In the genomic region with DNA sequence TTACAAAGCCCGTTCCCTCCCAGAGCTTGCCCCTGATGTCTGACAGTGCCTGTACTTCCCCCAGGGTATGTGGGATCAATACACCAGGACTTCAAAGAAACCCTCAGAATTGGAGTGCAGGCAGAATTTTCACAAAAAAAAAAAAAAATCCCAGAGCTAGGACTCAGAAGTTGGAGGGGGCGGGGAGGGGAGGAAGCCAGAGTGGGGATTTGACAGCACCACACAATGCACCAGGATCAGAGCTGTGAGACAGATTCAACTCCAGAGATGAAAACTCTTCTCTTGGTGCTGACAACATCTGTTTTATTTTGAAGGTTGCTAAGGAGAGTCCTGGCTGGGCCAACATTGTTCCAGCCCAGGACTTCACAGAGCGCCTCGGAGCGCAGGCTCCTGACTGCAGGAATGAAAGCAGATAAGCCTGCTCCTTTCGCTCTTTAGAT, we compare ENCODE assay signal across 8 mouse cellular contexts. TPM values are rescaled to one million over a fixed set of nuclear protein-coding genes. Genes with fewer than 3 reads are reported as not detected.
A peak's percentile ranks its signal among the peaks of the same experiment; 100 is the strongest.
DNase-seq lines count a peak whose midpoint lies in the region; ATAC-seq lines count a peak whose summit lies in the region.

No protein-coding gene starts in this region.

- peak overlapping the region; percentile 62 for H3K27ac ChIP-seq in heart, embryonic 10.5 days
- H3K27ac ChIP-seq in limb, embryonic 11.5 days (replicated peaks; ENCODE audit: low read depth, low read length): no peak overlapping the region
- H3K27ac ChIP-seq in stomach, embryonic 15.5 days: peak overlapping the region; percentile 71

- peaks cover 24% of the 10 kb centered on the region for H3K36me3 ChIP-seq in heart, embryonic 10.5 days
- H3K36me3 ChIP-seq in limb, embryonic 11.5 days (ENCODE audit: control insufficient read depth, insufficient read depth, low read length): no peaks in the 10 kb centered on the region; the same call in 1 of the 2 replicates
- peaks cover 9% of the 10 kb centered on the region; the same call in 1 of the 2 replicates for H3K36me3 ChIP-seq in stomach, embryonic 15.5 days

- 0 out of 2 replicates have a peak, but pooled peaks have one; percentile 6 for ATAC-seq in limb, embryonic 11.5 days (ENCODE audit: insufficient number of reproducible peaks, low FRiP score, low TSS enrichment, low read depth)
- no peak for ATAC-seq in stomach, embryonic 15.5 days (ENCODE audit: insufficient read depth, low FRiP score, low read depth)

- DNase-seq in gastrocnemius, postnatal 14 days: peak; percentile 40
- no peak for DNase-seq in gastrocnemius, postnatal 10 days
- peak; percentile 89 for DNase-seq in heart, embryonic 10.5 days (ENCODE audit: low spot score)
- DNase-seq in limb, embryonic 11.5 days (ENCODE audit: low spot score): no peak
- no peak for DNase-seq in urinary bladder, adult 18-20 months (ENCODE audit: low spot score in 2 of 2)
- no peak for DNase-seq in thymus, postnatal 36 days
- DNase-seq in thymus, postnatal 14 days: no peak

- H3K4me1 ChIP-seq in heart, embryonic 10.5 days: peaks cover 65% of the 10 kb centered on the region
- H3K4me1 ChIP-seq in limb, embryonic 11.5 days (ENCODE audit: control insufficient read depth, insufficient read depth, low read length): peaks cover 14% of the 10 kb centered on the region
- H3K4me1 ChIP-seq in stomach, embryonic 15.5 days: peaks cover 28% of the 10 kb centered on the region; the same call in 1 of the 2 replicates

- peak overlapping the region; percentile 15; the same call in 1 of the 2 replicates for H3K4me3 ChIP-seq in heart, embryonic 10.5 days
- no peak overlapping the region for H3K4me3 ChIP-seq in limb, embryonic 11.5 days (ENCODE audit: low read depth, low read length)
- H3K4me3 ChIP-seq in stomach, embryonic 15.5 days (replicated peaks): no peak overlapping the region

- no peak overlapping the region for H3K9ac ChIP-seq in limb, embryonic 11.5 days (ENCODE audit: low read length)
- no peak overlapping the region for H3K9ac ChIP-seq in stomach, embryonic 15.5 days

- H3K4me2 ChIP-seq in limb, embryonic 11.5 days (ENCODE audit: low read depth, severe bottlenecking): no peak overlapping the region
- no peak overlapping the region for H3K4me2 ChIP-seq in stomach, embryonic 15.5 days

- intact Hi-C loops in gastrocnemius, postnatal 14 days (cut with DNase I; ENCODE audit: low total_unique reads): no loop called here

- H3K27me3 ChIP-seq in heart, embryonic 10.5 days (ENCODE audit: insufficient read depth, poor library complexity, severe bottlenecking): no peaks in the 10 kb centered on the region
- H3K27me3 ChIP-seq in limb, embryonic 11.5 days (ENCODE audit: control insufficient read depth, insufficient read depth, low read length): no peaks in the 10 kb centered on the region
- no peaks in the 10 kb centered on the region for H3K27me3 ChIP-seq in stomach, embryonic 15.5 days (replicated peaks)

- H3K9me3 ChIP-seq in heart, embryonic 10.5 days: no peaks in the 10 kb centered on the region
- H3K9me3 ChIP-seq in limb, embryonic 11.5 days (ENCODE audit: control insufficient read depth, low read length): no peaks in the 10 kb centered on the region
- H3K9me3 ChIP-seq in stomach, embryonic 15.5 days: no peaks in the 10 kb centered on the region

- 13% methylated on average over 6 of the region's 6 CpGs for WGBS in heart, embryonic 10.5 days
- WGBS in limb, embryonic 11.5 days: 56% methylated on average over 6 of the region's 6 CpGs
- WGBS in stomach, embryonic 15.5 days: 37% methylated on average over 6 of the region's 6 CpGs

RNA-seq across cellular contexts. Expression of a gene that starts 39.3 kb away (rescaled TPM):
- 10 to 100 TPM; 31.6 to 39.6 TPM for total RNA-seq in gastrocnemius, postnatal 14 days (2021)
- 10 to 100 TPM; 49.3 to 59.3 TPM for total RNA-seq in gastrocnemius, postnatal 10 days (2021)
- 4.8 and 5.6 TPM in 2 replicates for polyA plus RNA-seq in heart, embryonic 10.5 days (2016; fragmentation: Nextera tagmentation; extraction: Ambion mirVana)
- 6.4 and 6.6 TPM in 2 replicates for polyA plus RNA-seq in limb, embryonic 11.5 days (2014; fragmentation: Nextera tagmentation; extraction: Ambion mirVana)
- polyA plus RNA-seq in stomach, embryonic 15.5 days (2015; fragmentation: Nextera tagmentation; extraction: Ambion mirVana): 5.2 and 6.0 TPM in 2 replicates

RNA-seq across cellular contexts. Expression of a gene that starts 41.5 kb away (rescaled TPM):
- under 1 TPM; 0.39 to 0.55 TPM for total RNA-seq in gastrocnemius, postnatal 14 days (2021)
- total RNA-seq in gastrocnemius, postnatal 10 days (2021): 1 to 10 TPM in 1 of 2 experiments, under 1 TPM in 1; 0.75 to 1.0 TPM
- 0.34 and 0.50 TPM in 2 replicates for polyA plus RNA-seq in heart, embryonic 10.5 days (2016; fragmentation: Nextera tagmentation; extraction: Ambion mirVana)
- 0.05 TPM in 1 of 2 replicates, not detected in the other for polyA plus RNA-seq in limb, embryonic 11.5 days (2014; fragmentation: Nextera tagmentation; extraction: Ambion mirVana)
- polyA plus RNA-seq in stomach, embryonic 15.5 days (2015; fragmentation: Nextera tagmentation; extraction: Ambion mirVana): 0.14 and 0.26 TPM in 2 replicates

Comparison
In these comparisons a context has a peak if more than half of its experiments do, and no peak if none do; other contexts are left out.
1. DNase-seq: peak in gastrocnemius, postnatal 14 days (single experiment) and heart, embryonic 10.5 days (single experiment); none in gastrocnemius, postnatal 10 days (single experiment), limb, embryonic 11.5 days (single experiment), urinary bladder, adult 18-20 months (0 of 2), thymus, postnatal 36 days (0 of 2) and thymus, postnatal 14 days (single experiment).